Mouse (Mus musculus) frontal cortex, postnatal 10 days (tissue): Measurements from ENCODE around the gene Mlst8.

ENCODE experiments used
- DNase-seq, 2 experiments: peaks; one replicate each; pipeline ENCODE4 v3.0.0; 2022; ENCODE audit warnings: low spot score in 2 of 2, mixed read lengths in 1 of 2

Mlst8 gene

GRCm38 (mm10) chr17:24478663-24479380 is at the start of gene Mlst8:
Gene Mlst8 (minus strand): TSS chr17:24479078.
- peak; percentile 91 to 95 for DNase-seq

GRCm38 (mm10) chr17:24528560-24528918 is 49.7 kb upstream of the Mlst8 start:
- no peak for DNase-seq

GRCm38 (mm10) chr17:24527723-24528559 is 49.1 kb upstream of the Mlst8 start, which contains the start of gene Traf7:
Gene Traf7 (minus strand): TSS chr17:24527938.
- peak; percentile 93 to 97 for DNase-seq

- no peak for DNase-seq
Observed at GRCm38 (mm10) chr17:24527315-24527714, 48.4 kb upstream of the Mlst8 start.

GRCm38 (mm10) chr17:24524734-24525133 is 45.9 kb upstream of the Mlst8 start:
- peak in 1 of 2 experiments; percentile 4 for DNase-seq

GRCm38 (mm10) chr17:24520450-24520849 is 41.6 kb upstream of the Mlst8 start:
- DNase-seq: no peak

- DNase-seq: no peak
Observed at GRCm38 (mm10) chr17:24514270-24515257, 35.7 kb upstream of the Mlst8 start.

- peak in 1 of 2 experiments; percentile 69 for DNase-seq
Observed at GRCm38 (mm10) chr17:24513609-24514008, 34.7 kb upstream of the Mlst8 start.

- no peak for DNase-seq
Observed at GRCm38 (mm10) chr17:24507806-24508460, 29.1 kb upstream of the Mlst8 start.

- peak in 1 of 2 experiments; percentile 29 for DNase-seq
Observed at GRCm38 (mm10) chr17:24507129-24507664, 28.3 kb upstream of the Mlst8 start.

GRCm38 (mm10) chr17:24506332-24507070 is 27.6 kb upstream of the Mlst8 start:
- DNase-seq: no peak

GRCm38 (mm10) chr17:24505286-24505955 is 26.5 kb upstream of the Mlst8 start:
- no peak for DNase-seq

- no peak for DNase-seq
Observed at GRCm38 (mm10) chr17:24504085-24504484, 25.2 kb upstream of the Mlst8 start.

GRCm38 (mm10) chr17:24502208-24502607 is 23.3 kb upstream of the Mlst8 start:
- no peak for DNase-seq

GRCm38 (mm10) chr17:24496026-24496425 is 17.1 kb upstream of the Mlst8 start:
- no peak for DNase-seq

- peak; percentile 34 to 65 for DNase-seq
Observed at GRCm38 (mm10) chr17:24495443-24495842, 16.6 kb upstream of the Mlst8 start.

GRCm38 (mm10) chr17:24494627-24495335 is 15.9 kb upstream of the Mlst8 start:
- DNase-seq: peak; percentile 49 to 68

GRCm38 (mm10) chr17:24490399-24490798 is 11.5 kb upstream of the Mlst8 start:
- DNase-seq: peak in 1 of 2 experiments; percentile 25
